Mouse (Mus musculus): ENCODE results near the gene Emp1.

- TF ChIP-seq CTCF (IDR thresholded peaks at IDR 0.05; ENCODE audit: control insufficient read depth, insufficient read depth, insufficient read length) (no peak), MYOG (IDR thresholded peaks at IDR 0.05; ENCODE audit: control insufficient read depth, extremely low read depth, insufficient read length) (no peak), MAX (IDR thresholded peaks at IDR 0.05) (no peak), CEBPB (IDR thresholded peaks at IDR 0.05; ENCODE audit: low read depth) (no peak), USF1 (IDR thresholded peaks at IDR 0.05; ENCODE audit: low read depth) (no peak), MYOD1 (IDR thresholded peaks at IDR 0.05; ENCODE audit: control insufficient read depth, insufficient read length, low read depth) (no peak), FOSL1 (IDR thresholded peaks at IDR 0.05; ENCODE audit: insufficient read depth, low read length, poor library complexity, severe bottlenecking) (no peak)
Observed at GRCm38 (mm10) chr6:135341076-135341378, 21.3 kb upstream of the Emp1 start.

Data from C2C12 (cell line).